Mouse (Mus musculus): ENCODE measurements around the gene Mfsd1. TPM values are rescaled to one million over a fixed set of nuclear protein-coding genes. Genes with fewer than 3 reads are reported as not detected.
A peak's percentile ranks its signal among the peaks of the same experiment; 100 is the strongest.

Mfsd1 gene
- total RNA-seq, 2 experiments from 2014 or later, result 36.9 to 40.9 TPM

- intact Hi-C loops (cut with DNase I), result no loop called here
- peak; percentile 7 to 36 for DNase-seq (ENCODE audit: extremely low spot score in 1 of 2, low spot score in 2 of 2)
These were observed 4.9 kb downstream of the Mfsd1 start for GRCm38 (mm10) chr3:67587430-67587829.

- intact Hi-C loops (cut with DNase I), result no loop called here
- no peak for DNase-seq (ENCODE audit: extremely low spot score in 1 of 2, low spot score in 2 of 2)
These were observed 19.1 kb downstream of the Mfsd1 start for GRCm38 (mm10) chr3:67601616-67602138.

- intact Hi-C loops (cut with DNase I), result no loop called here
These were observed 35.7 kb downstream of the Mfsd1 start for GRCm38 (mm10) chr3:67618222-67618621.

GRCm38 (mm10) chr3:67624629-67625028, 42.1 kb downstream of the Mfsd1 start:
- intact Hi-C loops (cut with DNase I), result loop anchor here (2.0 to 10.0 kb wide), 2 partner anchors 422 to 920 kb away; no protein-coding TSS in a partner anchor
- peak in 1 of 2 experiments; percentile 23 for DNase-seq (ENCODE audit: extremely low spot score in 1 of 2, low spot score in 2 of 2)

More at GRCm38 (mm10) chr3:67618222-67618621, 35.7 kb downstream of the Mfsd1 start:
- DNase-seq (ENCODE audit: extremely low spot score in 1 of 2, low spot score in 2 of 2), result no peak

GRCm38 (mm10) chr3:67643135-67643534, 60.6 kb downstream of the Mfsd1 start:
- DNase-seq (ENCODE audit: extremely low spot score in 1 of 2, low spot score in 2 of 2), result no peak
- intact Hi-C loops (cut with DNase I), result no loop called here

- intact Hi-C loops (cut with DNase I), result no loop called here
- DNase-seq (ENCODE audit: extremely low spot score in 1 of 2, low spot score in 2 of 2), result no peak
These were observed 63.3 kb downstream of the Mfsd1 start for GRCm38 (mm10) chr3:67645640-67646466.

Other genes with a start within 250 kb of the Mfsd1 start
- gene Mlf1, start 208.6 kb upstream of the Mfsd1 start, total RNA-seq (2021), result 1 to 10 TPM; 3.1 TPM
- not detected for gene Gm17402, start 207.6 kb upstream of the Mfsd1 start, total RNA-seq (2021)
- 10 to 100 TPM; 46.3 to 48.6 TPM for gene Gfm1, start 152.6 kb upstream of the Mfsd1 start, total RNA-seq (2021)
- gene Lxn, start 118.8 kb upstream of the Mfsd1 start, total RNA-seq (2021), result 10 to 100 TPM; 47.7 to 52.1 TPM
- gene Rarres1, start 67.2 kb upstream of the Mfsd1 start, total RNA-seq (2021), result 1 to 10 TPM; 1.5 to 1.6 TPM

Measured in left cerebral cortex, postnatal 10 days (tissue).